Mouse (Mus musculus) c-Kit-positive CD71-positive TER-119-positive erythroid progenitor cells, embryonic 14.5 days (primary cell): ENCODE data around the gene Olfr76.
"Not testable (repeated sequence)": the region's sequence is repeated elsewhere in the genome, so short reads cannot be mapped to it uniquely, and the experiment has no call there.

ENCODE experiments used
- DNase-seq: peaks from one replicate; pipeline ENCODE4 v3.0.0-alpha.2; 2013; ENCODE audit warnings: low spot score

Olfr76 gene

GRCm38 (mm10) chr19:12123103-12123502 lies at the start of gene Olfr76:
Olfr76 (minus strand) TSS chr19:12123203.
- no peak for DNase-seq

- DNase-seq: not testable (repeated sequence)
These were observed 47.1 kb upstream of the Olfr76 start, which contains the start of gene Olfr1555-ps1 for GRCm38 (mm10) chr19:12170062-12170599. Olfr1555-ps1 (minus strand) TSS chr19:12170112.

GRCm38 (mm10) chr19:12145452-12145851 lies 22.4 kb upstream of the Olfr76 start:
- DNase-seq: no peak

GRCm38 (mm10) chr19:12143356-12143755 lies 20.4 kb upstream of the Olfr76 start:
- DNase-seq: no peak

- no peak for DNase-seq
These were observed 11.3 kb upstream of the Olfr76 start for GRCm38 (mm10) chr19:12134289-12134688.

GRCm38 (mm10) chr19:12116464-12116863 lies 6.5 kb downstream of the Olfr76 start:
- no peak for DNase-seq

- no peak for DNase-seq
These were observed 7.2 kb downstream of the Olfr76 start, which contains the start of gene Olfr1428 for GRCm38 (mm10) chr19:12115797-12116196. Olfr1428 (minus strand) TSS chr19:12115897.

GRCm38 (mm10) chr19:12113807-12114206 lies 9.2 kb downstream of the Olfr76 start:
- DNase-seq: no peak

GRCm38 (mm10) chr19:12104541-12104940 lies 18.5 kb downstream of the Olfr76 start:
- no peak for DNase-seq

GRCm38 (mm10) chr19:12103234-12103633 lies 19.8 kb downstream of the Olfr76 start, which contains the start of gene Olfr1427:
Olfr1427 (minus strand) TSS chr19:12103334.
- DNase-seq: no peak

- no peak for DNase-seq
These were observed 31.1 kb downstream of the Olfr76 start, which contains the start of gene Olfr1426 for GRCm38 (mm10) chr19:12091913-12092312. Olfr1426 (minus strand) TSS chr19:12092013.

GRCm38 (mm10) chr19:12077631-12078030 lies 45.4 kb downstream of the Olfr76 start, which contains the start of gene Olfr1425:
Olfr1425 (minus strand) TSS chr19:12077731.
- DNase-seq: not testable (repeated sequence)

GRCm38 (mm10) chr19:12069546-12069945 lies 53.5 kb downstream of the Olfr76 start:
- DNase-seq: not testable (repeated sequence)
